ENCODE assay signal across 28 mouse cellular contexts in the genomic region with DNA sequence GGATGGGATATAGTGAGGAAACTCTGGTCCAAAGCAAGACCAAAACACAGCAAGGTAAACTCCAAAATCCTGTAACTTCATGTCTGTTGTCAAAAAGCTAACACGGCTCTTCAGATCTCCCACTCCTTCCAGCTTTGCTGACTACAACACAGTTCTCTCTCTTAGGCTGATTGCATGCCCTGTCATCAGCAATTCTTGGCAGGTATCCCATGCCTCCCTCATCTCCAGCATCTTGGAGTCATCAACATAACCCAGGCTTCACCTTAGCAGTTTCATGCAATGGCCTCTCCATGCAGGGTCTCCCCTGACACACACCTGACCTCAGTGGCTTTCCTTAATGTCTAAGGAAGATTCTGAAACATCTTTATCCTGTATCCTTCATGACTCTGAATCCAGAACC. TPM values are rescaled to one million over a fixed set of nuclear protein-coding genes. Genes with fewer than 3 reads are reported as not detected.
"Had no signal": no experiment of that assay in that cellular context is flagged by ENCODE, and none has a peak within 500 bp of the region (broad histone marks: within the 10 kb centered on the region; RNA-seq: fewer than 3 reads in every experiment).

No protein-coding gene starts in this region.

- H3K9me3 ChIP-seq: midbrain, embryonic 13.5 days; midbrain, embryonic 15.5 days; neural tube, embryonic 13.5 days; neural tube, embryonic 15.5 days had no signal

- DNase-seq: lung, adult 18-20 months; lung, embryonic 14.5 days; lung, postnatal 10 days; lung, postnatal 36 days; retina, postnatal 1 day; right cerebral cortex, adult 18-20 months; right cerebral cortex, postnatal 25 days; right cerebral cortex, postnatal 4 days; spleen, adult 18-20 months; thymus, adult 18-20 months; thymus, postnatal 14 days; thymus, postnatal 36 days had no signal

- H3K36me3 ChIP-seq: midbrain, embryonic 13.5 days; midbrain, embryonic 15.5 days; neural tube, embryonic 13.5 days; neural tube, embryonic 15.5 days had no signal

- H3K4me2 ChIP-seq: lung, embryonic 14.5 days; midbrain, embryonic 11.5 days; midbrain, embryonic 13.5 days; midbrain, embryonic 15.5 days; neural tube, embryonic 13.5 days; neural tube, embryonic 15.5 days had no signal

- H3K4me3 ChIP-seq: megakaryocyte, embryonic 14.5 days; midbrain, embryonic 13.5 days; midbrain, embryonic 15.5 days; neural tube, embryonic 13.5 days; neural tube, embryonic 15.5 days had no signal

- H3K4me1 ChIP-seq: megakaryocyte, embryonic 14.5 days; midbrain, embryonic 13.5 days; midbrain, embryonic 15.5 days; neural tube, embryonic 13.5 days; neural tube, embryonic 15.5 days had no signal

- H3K27me3 ChIP-seq: midbrain, embryonic 13.5 days; midbrain, embryonic 15.5 days; neural tube, embryonic 13.5 days; neural tube, embryonic 15.5 days had no signal

- H3K27ac ChIP-seq: macrophage; midbrain, embryonic 13.5 days; midbrain, embryonic 15.5 days; neural tube, embryonic 13.5 days; neural tube, embryonic 15.5 days had no signal

RNA-seq across cellular contexts. Expression of a gene that starts 53.4 kb away (rescaled TPM):
- total RNA-seq: midbrain, postnatal 0 days; monocyte, adult 5-6 weeks had no signal
- polyA plus RNA-seq: liver, embryonic 16.5 days; lung, embryonic 14.5 days; lung, embryonic 16.5 days; macrophage; midbrain, embryonic 13.5 days; midbrain, embryonic 15.5 days; midbrain, postnatal 0 days; neural tube, embryonic 11.5 days; neural tube, embryonic 13.5 days; neural tube, embryonic 15.5 days; small intestine, adult 2 months; stomach, embryonic 14.5 days; stomach, embryonic 16.5 days; thymus, postnatal 0 days had no signal
